Mouse (Mus musculus): ENCODE measurements around the gene Rnf135. TPM values are rescaled to one million over a fixed set of nuclear protein-coding genes. Genes with fewer than 3 reads are reported as not detected.

Gene Rnf135
- polyA plus RNA-seq (2012; rRNA removed) = 8.1 and 9.4 TPM in 2 replicates

- DNase-seq = peak; percentile 88
- peaks cover 2% of the 10 kb centered on the region; the same call in 1 of the 2 replicates for H3K4me1 ChIP-seq (ENCODE audit: control insufficient read depth, insufficient read depth, low read length)
- WGBS = under 1% methylated on average over 33 of the region's 33 CpGs
- TF ChIP-seq CTCF (IDR thresholded peaks at IDR 0.05; ENCODE audit: insufficient read depth, low read length) (no peak), POLR2A (IDR thresholded peaks at IDR 0.05; ENCODE audit: borderline replicate concordance, extremely low read depth, low read depth, low read length) (peak; percentile 93; the same call in 1 of the 2 replicates)
- peak within 1 kb of the TSS; percentile 100 for H3K4me3 ChIP-seq (replicated peaks; ENCODE audit: extremely low read depth, low read depth, low read length)
Observed at GRCm38 (mm10) chr11:80183705-80184255, at the start of gene Rnf135. Rnf135 (plus strand) TSS chr11:80183851.

DNA sequence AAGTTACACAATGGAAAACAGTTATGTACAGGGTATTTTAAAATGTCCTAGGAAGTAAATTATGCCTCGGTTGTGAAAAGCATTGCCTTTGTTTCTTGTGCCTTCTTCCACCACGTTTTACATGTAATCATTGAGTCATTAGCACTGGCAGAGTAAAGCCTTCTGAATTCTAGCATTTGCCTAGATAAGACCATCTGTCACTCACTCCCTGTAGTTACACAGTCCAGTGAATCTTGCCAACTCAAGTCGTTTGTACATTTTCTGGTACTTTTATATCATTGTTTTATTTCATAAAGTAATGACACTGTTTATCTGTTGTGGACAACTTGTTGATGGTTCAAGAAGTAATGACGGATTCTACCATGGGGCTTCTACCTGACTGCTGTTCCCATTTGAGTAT lies 48.9 kb upstream of the Rnf135 start:
- no peak for DNase-seq
- 59% methylated on average over 4 of the region's 4 CpGs for WGBS
- Histone ChIP-seq H3K4me3 (replicated peaks; ENCODE audit: extremely low read depth, low read depth, low read length) (no peak overlapping the region), H3K4me1 (ENCODE audit: control insufficient read depth, insufficient read depth, low read length) (no peaks in the 10 kb centered on the region)
- TF ChIP-seq POLR2A (IDR thresholded peaks at IDR 0.05; ENCODE audit: borderline replicate concordance, extremely low read depth, low read depth, low read length) (no peak), CTCF (IDR thresholded peaks at IDR 0.05; ENCODE audit: insufficient read depth, low read length) (no peak)

DNA sequence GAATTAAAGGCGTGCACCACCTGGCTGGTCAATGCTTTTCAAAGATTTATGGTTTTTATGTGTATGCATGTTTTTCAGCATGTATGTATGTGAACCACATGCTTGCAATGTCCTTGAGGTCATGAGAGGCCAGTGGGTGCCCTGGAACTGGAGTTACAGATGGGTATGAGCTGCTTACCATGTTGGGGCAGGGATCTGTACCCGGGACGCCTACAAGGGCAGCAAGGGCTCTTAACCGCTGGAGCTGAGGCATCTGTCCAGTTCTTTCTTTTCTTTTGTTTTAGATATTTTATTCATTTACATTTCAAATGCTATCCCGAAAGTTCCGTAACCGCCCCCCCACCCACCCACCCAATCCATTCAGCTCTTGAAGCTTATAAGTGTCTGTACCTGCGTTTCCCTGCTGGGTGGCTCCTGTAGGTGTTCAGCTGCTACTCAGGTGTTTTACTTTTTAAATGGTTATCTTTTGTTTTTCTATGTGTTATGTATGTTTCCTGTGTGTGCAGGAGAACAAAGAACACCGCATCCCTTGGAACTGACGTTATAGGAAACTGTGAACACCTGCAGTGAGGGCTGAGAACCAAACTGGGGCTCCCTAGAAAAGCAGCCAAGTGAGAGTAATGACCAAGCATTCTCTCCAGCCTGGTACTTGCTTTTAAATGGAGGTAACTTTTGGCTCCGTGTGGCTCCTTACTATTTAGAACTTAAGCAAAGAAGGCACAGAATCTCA lies 47.5 kb upstream of the Rnf135 start:
- Histone ChIP-seq H3K4me1 (ENCODE audit: control insufficient read depth, insufficient read depth, low read length) (no peaks in the 10 kb centered on the region), H3K4me3 (replicated peaks; ENCODE audit: extremely low read depth, low read depth, low read length) (no peak overlapping the region)
- WGBS = 89% methylated on average over 11 of the region's 11 CpGs
- DNase-seq = no peak
- no peak for TF ChIP-seq CTCF (IDR thresholded peaks at IDR 0.05; ENCODE audit: insufficient read depth, low read length)
- no peak for TF ChIP-seq POLR2A (IDR thresholded peaks at IDR 0.05; ENCODE audit: borderline replicate concordance, extremely low read depth, low read depth, low read length)

DNA sequence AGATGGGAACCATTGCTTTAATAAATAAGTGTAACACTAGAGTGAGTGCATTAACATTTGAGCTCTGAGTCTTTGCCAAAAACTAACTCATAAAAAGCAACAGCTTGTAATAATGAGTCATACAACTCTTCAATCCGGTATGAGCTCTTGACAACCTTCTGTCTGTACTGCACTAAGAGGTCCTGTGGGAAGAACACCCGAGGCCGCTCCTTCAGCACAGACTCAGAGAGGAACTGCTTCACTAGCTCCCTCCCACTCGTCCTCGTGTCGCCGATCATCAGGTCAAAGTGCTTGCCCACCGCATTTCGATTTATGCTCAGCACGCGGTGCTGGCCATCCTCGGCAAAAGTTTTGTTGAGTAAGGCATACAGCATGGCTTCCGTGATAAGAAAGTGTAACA lies 46.9 kb upstream of the Rnf135 start:
- TF ChIP-seq CTCF (IDR thresholded peaks at IDR 0.05; ENCODE audit: insufficient read depth, low read length) = no peak
- no peak for TF ChIP-seq POLR2A (IDR thresholded peaks at IDR 0.05; ENCODE audit: borderline replicate concordance, extremely low read depth, low read depth, low read length)
- no peak for DNase-seq
- Histone ChIP-seq H3K4me3 (replicated peaks; ENCODE audit: extremely low read depth, low read depth, low read length) (no peak overlapping the region), H3K4me1 (ENCODE audit: control insufficient read depth, insufficient read depth, low read length) (peaks cover 2% of the 10 kb centered on the region; the same call in 1 of the 2 replicates)
- 79% methylated on average over 13 of the region's 13 CpGs for WGBS

DNA sequence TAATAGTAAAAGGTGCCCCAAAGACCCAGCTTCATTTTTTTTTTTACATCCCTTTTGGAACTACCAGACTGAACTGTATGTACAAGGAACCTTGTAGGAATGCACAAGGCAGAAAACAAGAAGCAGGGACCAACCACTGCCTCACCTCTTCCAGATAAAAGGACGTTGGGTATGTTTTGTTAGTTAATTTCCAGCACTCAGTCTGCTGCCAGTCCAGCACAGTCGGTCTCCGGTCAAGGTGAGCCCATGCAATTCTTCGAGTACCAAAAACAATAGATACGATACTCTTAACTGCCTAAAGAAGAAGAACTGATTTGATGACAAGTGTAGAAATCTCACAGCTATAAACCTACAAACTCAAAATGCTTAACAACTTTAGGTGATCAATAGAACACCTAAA lies 45.9 kb upstream of the Rnf135 start:
- Histone ChIP-seq H3K4me3 (replicated peaks; ENCODE audit: extremely low read depth, low read depth, low read length) (no peak overlapping the region), H3K4me1 (ENCODE audit: control insufficient read depth, insufficient read depth, low read length) (peaks cover 2% of the 10 kb centered on the region; the same call in 1 of the 2 replicates)
- WGBS = 88% methylated on average over 5 of the region's 5 CpGs
- no peak for TF ChIP-seq CTCF (IDR thresholded peaks at IDR 0.05; ENCODE audit: insufficient read depth, low read length)
- no peak for TF ChIP-seq POLR2A (IDR thresholded peaks at IDR 0.05; ENCODE audit: borderline replicate concordance, extremely low read depth, low read depth, low read length)
- DNase-seq = no peak

DNA sequence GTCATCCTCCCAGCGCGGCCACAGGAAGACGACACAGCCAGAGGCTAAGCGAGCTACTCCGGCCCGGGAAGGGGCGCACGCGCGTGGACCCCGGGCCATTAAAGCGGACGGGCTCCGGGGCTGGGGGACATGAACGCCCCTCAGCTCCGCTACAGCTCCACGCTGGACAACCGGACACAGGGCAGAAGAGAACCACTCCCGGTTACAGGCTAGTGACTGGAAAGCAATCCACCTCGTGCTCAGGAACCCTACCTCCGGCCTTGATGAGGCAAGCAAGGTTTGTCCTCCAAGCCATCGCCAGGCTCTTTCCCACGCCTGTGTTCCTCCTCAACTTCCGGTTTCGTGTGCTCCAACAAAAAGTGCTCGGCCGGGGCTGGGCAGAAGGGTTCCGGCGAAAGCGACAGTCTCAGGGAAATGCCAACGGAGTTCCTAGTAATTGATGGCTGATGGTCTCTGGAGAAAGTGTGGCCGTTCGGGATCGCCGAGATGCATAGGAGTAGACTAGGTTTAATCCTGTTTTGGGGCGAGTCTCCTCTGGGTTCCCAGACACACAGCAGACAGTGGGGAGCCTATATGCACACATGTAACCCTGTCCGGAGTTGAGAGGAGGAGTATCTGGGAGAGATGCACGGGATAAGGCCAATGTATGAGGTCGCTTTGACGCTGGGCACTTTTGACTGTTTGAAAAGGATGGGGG lies 41.7 kb upstream of the Rnf135 start, which contains the start of gene Tefm:
Gene Tefm (minus strand): TSS at position 351 of the 697 bp plus-strand sequence.
- peak; percentile 84 for DNase-seq
- TF ChIP-seq POLR2A (IDR thresholded peaks at IDR 0.05; ENCODE audit: borderline replicate concordance, extremely low read depth, low read depth, low read length) (peak; percentile 89; the same call in 1 of the 2 replicates), CTCF (IDR thresholded peaks at IDR 0.05; ENCODE audit: insufficient read depth, low read length) (no peak)
- H3K4me1 ChIP-seq (ENCODE audit: control insufficient read depth, insufficient read depth, low read length) = peaks cover 2% of the 10 kb centered on the region; the same call in 1 of the 2 replicates
- peak within 1 kb of the TSS; percentile 79 for H3K4me3 ChIP-seq (replicated peaks; ENCODE audit: extremely low read depth, low read depth, low read length)
- WGBS = under 1% methylated on average over 40 of the region's 40 CpGs

GRCm38 (mm10) chr11:80142872-80143271 lies 40.8 kb upstream of the Rnf135 start:
- no peak for TF ChIP-seq POLR2A (IDR thresholded peaks at IDR 0.05; ENCODE audit: borderline replicate concordance, extremely low read depth, low read depth, low read length)
- no peak for TF ChIP-seq CTCF (IDR thresholded peaks at IDR 0.05; ENCODE audit: insufficient read depth, low read length)
- Histone ChIP-seq H3K4me1 (ENCODE audit: control insufficient read depth, insufficient read depth, low read length) (peaks cover 2% of the 10 kb centered on the region; the same call in 1 of the 2 replicates), H3K4me3 (replicated peaks; ENCODE audit: extremely low read depth, low read depth, low read length) (no peak overlapping the region)
- WGBS = 38% methylated on average over 8 of the region's 8 CpGs
- DNase-seq = no peak

DNA sequence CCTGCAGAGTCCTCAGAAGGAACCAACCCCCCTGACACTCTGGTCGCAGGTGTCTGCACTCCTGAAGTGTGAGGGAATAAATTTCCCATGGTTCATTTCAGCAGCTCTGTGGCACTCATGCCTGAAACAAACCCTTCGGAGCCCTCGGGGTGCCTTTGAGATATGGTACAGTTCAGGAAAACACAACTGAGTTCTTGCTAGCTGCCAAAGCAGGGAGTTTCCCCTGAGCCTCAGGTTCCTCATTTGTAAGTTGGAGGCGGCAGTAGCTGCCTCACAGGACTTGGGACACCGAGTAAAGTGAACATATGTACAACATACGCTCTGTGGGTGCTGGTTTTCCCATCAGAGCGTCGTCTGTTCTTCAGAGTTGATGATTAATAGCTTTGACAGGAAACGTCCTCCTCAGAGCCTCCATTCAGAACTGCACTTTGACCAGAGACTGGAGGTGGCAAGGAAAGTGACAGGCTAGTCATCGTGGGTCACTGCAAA lies 37.8 kb upstream of the Rnf135 start:
- H3K4me3 ChIP-seq (replicated peaks; ENCODE audit: extremely low read depth, low read depth, low read length) = no peak overlapping the region
- TF ChIP-seq CTCF (IDR thresholded peaks at IDR 0.05; ENCODE audit: insufficient read depth, low read length) (no peak), POLR2A (IDR thresholded peaks at IDR 0.05; ENCODE audit: borderline replicate concordance, extremely low read depth, low read depth, low read length) (no peak)

DNA sequence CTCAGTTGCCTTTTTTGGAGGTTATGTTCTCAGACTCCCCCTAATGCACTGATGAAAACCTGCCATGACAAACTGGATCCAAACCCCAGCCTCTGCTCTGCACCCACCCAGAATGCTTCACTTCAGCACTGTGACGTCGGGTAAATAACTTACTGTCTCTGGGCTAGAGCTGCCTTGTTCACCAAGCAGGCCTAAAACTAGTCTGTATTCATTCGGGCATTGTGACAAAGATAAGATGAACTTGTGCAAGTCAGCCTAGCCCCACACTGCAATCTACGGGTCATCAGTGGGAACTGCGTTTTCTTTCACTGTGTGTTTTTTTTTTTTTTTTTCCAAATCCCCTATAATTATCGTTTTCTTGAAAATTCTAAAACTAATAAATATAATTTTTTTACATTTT lies 35.9 kb upstream of the Rnf135 start:
- WGBS = 56% methylated on average over 6 of the region's 6 CpGs
- TF ChIP-seq CTCF (IDR thresholded peaks at IDR 0.05; ENCODE audit: insufficient read depth, low read length) (no peak), POLR2A (IDR thresholded peaks at IDR 0.05; ENCODE audit: borderline replicate concordance, extremely low read depth, low read depth, low read length) (no peak)
- no peak for DNase-seq
- H3K4me1 ChIP-seq (ENCODE audit: control insufficient read depth, insufficient read depth, low read length) = no peaks in the 10 kb centered on the region; the same call in 1 of the 2 replicates
- no peak overlapping the region for H3K4me3 ChIP-seq (replicated peaks; ENCODE audit: extremely low read depth, low read depth, low read length)

More for the DNA sequence above, 37.8 kb upstream of the Rnf135 start:
- DNase-seq = no peak
- peaks cover 2% of the 10 kb centered on the region; the same call in 1 of the 2 replicates for H3K4me1 ChIP-seq (ENCODE audit: control insufficient read depth, insufficient read depth, low read length)
- WGBS = 23% methylated on average over 10 of the region's 10 CpGs
